Mouse (Mus musculus) embryonic fibroblast, embryonic 13.5 days (primary cell): ENCODE measurements around the gene Nfib.

Experiments used
- CTCF ChIP-seq: IDR thresholded peaks from 2 replicates; pipeline ENCODE4 v1.5.1; 2011; ENCODE audit warnings: mild to moderate bottlenecking, control low read depth, low read length, moderate library complexity, borderline replicate concordance; ENCODE audit not compliant: insufficient read depth
- POLR2A ChIP-seq: IDR thresholded peaks from 2 replicates; pipeline ENCODE4 v1.6.1; 2011; ENCODE audit warnings: low read depth, mild to moderate bottlenecking, control low read depth, low read length, moderate library complexity

- TF ChIP-seq POLR2A, result no peak
- no peak for TF ChIP-seq CTCF
Measured at GRCm38 (mm10) chr4:82502012-82502411, 203.5 kb downstream of the Nfib start.
